Mouse (Mus musculus) layer of hippocampus, postnatal 36 days (tissue): ENCODE data around the gene Gnas. TPM values are rescaled to one million over a fixed set of nuclear protein-coding genes. Genes with fewer than 3 reads are reported as not detected.
A peak's percentile ranks its signal among the peaks of the same experiment; 100 is the strongest.
"Not testable (repeated sequence)": the region's sequence is repeated elsewhere in the genome, so short reads cannot be mapped to it uniquely, and the experiment has no call there.

Source experiments
- DNase-seq, 2 experiments: peaks; one replicate each; pipeline ENCODE4 v3.0.0; 2022
- total RNA-seq, 2 experiments: library from RNA; stranded (reverse); gene quantifications; 2 replicates each; pipeline ENCODE4 v1.2.3; 2021

The Gnas gene
- total RNA-seq, 2 experiments from 2014 or later: 1,740 to 1,859 TPM

DNA sequence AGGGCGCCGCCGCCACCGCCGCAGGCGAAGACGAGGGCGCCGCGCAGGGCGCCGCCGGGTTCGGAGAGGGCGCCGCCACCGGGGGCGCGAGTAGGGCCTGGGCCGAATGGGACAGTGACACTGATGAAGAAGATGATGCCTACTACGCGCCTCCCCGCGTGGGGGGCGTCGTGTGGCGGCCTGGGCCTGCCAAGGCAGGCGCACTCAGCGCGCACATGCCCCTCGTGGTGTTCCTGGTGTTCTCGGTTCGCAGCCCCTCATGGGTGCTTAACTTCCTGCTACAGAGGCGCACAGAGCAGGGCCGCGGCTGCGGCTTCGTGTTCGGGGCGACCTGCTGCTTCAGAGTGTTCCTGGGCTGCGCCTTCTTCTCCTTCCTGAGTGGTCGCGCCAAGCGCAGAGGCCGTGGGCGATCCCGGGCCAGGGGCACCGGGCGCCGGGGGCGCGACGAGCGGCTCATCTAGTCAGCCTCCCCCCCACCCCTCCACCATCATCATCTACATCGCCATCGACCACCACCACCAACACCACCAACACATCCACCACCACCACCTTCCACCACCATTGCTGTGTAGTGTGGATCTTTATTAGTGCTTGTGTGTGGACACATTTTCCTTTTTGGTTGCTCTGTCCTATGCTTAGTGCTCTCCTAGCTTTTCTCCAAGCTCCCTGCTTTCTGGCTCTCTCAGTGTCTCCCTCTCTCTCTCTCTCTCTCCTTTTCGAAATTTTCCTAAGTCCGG is 45.0 kb downstream of the Gnas start:
- peak in 1 of 2 experiments; percentile 39 for DNase-seq

DNA sequence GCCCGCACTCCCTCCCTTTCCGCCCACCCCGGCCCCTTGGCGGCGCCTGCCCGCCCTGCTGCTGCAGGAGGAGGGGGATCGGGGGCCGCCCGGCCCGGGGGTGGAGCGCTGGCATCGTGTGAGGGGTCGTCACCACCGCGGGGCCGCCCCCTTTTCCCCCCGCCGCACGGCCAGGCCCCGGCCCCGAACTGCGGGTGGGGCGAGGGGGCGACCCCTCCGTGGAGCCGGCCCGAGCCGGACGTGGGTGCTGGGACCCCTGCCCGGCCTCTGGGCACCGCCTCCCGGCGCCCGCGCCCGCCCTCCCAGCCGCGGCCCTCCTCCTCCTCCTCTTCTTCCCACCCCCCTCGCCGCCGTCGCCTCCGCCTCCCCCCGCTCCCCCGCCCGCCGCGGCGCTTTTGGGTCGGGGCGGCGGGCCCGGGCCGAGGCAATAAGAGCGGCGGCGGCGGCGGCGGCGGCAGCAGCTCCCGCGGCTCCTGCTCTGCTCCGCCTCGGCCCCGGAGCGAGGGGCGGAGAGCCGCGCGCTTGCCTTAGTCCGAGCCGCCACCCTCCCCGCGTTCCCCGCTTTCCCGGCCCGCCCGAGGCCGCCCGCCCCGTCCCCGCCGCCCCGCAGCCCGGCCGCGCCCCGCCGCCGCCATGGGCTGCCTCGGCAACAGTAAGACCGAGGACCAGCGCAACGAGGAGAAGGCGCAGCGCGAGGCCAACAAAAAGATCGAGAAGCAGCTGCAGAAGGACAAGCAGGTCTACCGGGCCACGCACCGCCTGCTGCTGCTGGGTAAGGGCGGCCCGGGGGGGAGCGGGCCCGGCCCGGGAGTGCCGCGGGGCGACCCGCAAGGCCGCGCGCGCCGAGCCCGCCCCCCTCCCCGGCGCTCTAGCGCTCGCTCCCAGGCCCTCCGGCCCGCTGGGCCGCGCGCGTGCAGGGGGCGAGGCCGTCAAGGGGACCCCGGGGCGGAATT is 45.8 kb downstream of the Gnas start:
- peak; percentile 77 to 82 for DNase-seq

DNA sequence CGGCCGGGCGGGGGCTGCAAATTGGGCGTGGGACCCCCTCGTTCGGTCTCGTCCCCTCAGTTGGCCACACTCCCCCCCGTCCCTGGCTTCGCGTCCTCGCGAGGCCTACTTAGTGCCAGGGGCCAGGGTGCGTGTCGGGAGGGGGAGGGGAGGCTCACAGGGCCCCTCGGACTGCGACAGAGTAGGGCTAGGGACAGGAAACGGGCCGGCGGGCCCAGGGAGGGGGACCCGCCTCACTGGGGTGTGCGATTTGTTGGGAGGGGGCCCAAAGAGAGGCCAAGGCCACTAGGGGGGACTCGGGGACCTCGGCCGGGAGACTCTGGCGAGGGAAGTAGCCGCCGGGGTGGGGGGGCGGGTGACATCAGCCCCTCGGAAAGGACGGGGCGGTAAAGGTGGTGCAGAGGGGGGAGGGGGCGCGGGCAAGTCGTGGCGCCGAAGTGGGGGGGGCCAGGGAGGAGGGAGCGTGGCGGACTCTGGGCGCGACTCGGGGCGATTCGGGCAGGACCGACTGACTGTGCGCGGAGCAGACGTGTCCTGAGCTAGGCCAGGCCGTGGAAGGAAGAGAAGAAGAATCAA is 46.6 kb downstream of the Gnas start:
- peak; percentile 62 to 70 for DNase-seq

DNA sequence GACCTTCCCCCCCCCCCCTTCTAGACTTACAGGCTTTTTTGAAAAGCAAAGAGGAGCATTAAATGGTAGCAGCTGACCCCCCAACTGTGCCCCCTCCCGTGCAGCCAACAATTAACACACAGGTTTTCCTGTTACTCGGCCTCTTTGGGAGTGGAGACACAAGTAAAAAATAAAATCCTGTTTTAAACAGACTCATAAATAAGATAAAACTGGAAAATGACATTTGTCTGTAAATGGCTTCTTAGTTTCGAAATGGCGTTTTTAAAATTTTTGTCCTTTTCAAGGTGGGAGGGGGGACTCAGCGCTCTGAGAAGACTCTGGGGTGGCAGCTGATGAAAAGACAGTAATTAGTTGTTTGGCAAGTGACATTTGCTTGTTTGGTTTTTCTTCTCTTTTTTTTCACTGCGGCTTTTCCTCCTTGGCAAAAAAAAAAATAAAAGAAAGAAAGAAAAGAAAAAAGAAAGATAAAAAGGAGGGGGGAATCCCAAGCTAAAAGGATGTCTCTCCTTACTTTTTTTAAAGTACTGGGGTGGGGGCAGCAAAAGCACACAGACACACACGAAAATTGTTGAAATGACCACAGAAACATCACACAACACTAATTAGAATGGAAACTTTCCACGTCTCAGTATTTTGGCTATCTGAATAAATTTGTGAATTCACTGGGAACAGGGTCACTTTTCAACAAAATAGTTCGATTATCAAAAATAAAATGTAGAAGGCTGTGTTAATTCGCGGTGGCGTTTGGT is 47.3 kb downstream of the Gnas start:
- DNase-seq: no peak

DNA sequence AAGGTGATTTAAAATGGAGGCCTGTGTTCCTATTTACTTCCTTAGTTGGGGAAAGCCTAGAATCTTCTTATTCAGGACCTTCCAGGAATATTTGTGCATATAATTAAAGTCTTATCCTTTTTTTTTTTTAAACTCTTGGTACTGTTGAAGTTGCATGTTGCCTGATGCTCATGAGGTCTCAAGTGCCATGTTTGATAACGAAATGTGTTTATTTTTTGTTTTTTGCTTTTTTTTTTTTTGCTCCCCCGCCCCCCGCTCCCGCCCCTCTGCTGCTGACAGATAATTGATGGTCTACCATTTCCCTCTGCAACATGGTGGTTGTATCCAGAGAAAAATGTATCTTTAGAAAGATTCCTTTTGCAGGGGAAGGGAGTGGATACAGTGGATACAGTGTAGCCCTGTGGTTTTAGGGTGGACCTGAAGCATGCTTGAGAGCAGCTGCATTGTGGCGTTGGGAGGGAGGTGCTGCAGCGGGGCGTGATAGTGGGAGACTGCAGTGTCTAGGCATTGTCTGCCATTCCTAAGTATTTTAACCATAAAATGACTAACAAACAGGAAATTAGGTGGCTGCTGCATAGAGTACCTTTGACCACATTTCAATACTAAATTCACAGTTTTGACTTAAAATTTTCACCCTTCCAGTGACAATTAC is 49.2 kb downstream of the Gnas start:
- no peak for DNase-seq

DNA sequence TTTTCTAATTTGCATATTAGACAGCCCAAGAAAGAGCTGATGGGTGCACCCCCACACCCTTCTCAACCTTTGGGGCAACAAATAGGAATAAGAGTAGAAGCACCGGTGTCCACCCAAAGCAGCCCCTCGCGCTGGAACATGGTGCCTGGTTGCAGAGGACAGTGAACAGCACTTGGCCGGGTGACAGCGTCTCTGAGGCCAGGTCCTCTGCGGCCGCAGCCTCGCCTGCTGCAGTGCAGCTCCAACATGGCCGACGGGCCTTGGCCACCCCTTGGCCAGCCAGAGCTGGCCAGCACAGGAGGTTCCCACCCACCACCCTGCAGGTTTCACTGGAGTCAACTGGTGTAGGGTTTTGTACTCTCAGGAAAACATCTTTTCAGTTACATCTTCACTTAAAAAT is 50.3 kb downstream of the Gnas start:
- no peak for DNase-seq

DNA sequence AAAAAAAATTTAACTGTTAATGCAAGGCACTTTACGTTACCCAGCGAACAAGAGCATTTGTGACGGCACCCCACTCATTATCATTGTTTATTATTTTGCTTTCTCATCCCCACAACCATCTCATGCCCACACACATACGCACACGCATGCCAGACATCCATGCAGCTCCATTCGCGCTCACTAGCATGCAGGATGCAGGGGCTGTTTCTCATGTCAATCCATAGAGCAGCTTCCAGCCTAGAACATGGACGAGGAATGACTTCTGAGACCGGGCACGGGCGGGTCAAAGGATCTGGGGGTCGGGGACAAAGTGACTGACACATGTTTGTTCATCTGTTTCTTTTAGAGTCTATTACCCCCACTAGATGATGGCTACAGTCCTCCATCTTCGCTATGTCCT is 53.2 kb downstream of the Gnas start:
- no peak for DNase-seq

DNA sequence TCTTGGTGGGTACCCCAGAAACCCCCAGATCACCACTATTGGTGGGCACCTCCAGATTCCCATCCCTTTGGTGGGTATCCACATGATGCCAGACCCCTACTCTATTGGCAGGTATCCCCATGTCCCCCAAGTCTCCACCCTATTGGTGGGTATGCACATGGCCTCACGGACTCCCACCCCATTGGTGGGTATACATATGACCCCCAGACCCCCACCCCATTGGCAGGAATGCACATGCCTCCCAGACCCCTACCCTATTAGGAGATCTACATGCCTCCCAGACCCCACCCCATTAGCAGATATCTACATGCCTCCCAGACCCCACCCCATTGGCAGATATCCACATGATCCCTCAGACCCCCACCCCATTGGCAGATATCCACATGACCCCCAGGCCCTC is 55.6 kb downstream of the Gnas start:
- no peak for DNase-seq

DNA sequence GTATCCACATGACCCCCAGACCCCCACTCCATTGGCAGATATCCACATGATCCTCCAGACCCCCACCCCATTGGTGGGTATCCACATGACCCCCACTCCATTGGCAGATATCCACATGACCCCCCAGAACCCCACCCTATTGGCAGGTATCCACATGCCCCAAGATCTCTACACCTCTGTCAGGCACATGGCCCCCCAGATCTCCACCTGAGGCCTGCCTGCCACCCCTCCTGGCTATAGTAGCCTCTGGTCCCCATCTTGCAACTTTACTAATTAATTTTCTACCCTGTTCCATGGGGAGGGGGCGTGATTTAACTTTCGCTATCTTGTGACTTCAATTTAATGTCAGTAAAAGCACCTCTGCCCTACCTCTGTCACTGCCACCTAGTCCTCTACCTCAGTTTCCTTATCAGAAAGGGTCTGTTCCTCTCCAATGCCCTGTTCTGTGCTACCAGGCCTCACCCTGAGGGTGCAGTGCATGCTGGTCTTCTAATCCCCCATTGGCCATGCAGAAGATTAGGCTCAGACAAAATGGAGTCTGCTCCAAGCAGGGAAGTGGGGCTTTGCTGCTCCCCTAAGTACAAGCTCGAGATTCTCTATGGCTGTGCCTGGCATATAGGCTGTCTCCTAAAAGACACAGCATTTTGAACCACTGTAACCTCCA is 56.2 kb downstream of the Gnas start:
- no peak for DNase-seq

DNA sequence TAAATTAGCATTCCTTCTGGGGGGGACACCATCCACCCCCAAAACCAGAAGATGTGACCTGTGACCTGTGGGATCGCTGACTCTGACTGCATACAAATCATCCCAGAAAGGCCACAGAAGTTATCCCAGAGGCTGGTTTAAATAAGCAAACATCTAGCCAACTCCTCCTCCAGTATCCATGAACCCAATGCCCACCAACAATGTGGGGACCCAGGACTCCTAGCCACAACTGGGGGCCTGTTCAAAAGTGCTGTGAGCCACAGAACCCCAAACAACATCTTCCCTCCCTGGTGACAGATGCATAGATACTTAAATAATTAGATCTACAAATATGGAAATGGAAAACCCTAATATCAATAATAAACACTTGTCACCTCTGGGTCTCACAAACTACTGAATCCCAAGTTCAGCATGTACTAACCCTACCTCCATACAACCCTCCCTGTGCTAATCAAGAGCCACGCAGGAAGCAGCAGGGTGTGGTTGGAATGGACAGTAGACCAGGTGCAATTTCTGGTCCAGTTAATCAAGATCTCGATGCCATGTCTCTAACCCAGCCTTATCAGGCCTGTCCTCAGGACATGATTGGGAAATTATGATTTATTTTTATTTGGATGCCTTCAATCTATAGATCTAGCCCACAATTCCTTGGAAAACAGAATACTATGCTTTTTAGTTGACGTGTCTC is 56.9 kb downstream of the Gnas start:
- DNase-seq: no peak

DNA sequence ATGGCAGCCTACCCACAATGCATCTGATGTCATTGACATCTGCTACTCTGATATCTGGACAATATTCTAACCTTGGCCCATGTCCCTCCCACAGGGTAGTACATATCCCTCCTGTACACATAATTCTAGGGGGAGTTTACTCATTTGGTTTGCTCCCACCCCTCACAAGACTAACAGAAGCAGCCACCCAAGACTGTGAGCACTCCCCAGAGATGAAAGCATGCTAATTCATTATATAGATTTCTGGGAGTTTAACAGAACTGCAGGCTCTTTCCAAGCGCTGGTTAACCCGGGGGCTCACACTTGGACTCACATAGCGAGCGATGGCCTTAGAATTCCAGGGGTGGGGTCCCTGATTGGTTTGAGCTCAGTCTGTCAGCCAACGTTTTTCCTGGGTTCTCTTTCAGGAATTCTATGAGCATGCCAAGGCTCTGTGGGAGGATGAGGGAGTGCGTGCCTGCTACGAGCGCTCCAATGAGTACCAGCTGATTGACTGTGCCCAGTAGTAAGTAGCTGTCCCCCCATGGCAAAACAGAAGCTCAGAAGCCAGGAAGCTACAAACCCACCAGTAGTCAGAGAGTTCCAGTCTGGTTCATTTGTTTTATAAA is 58.8 kb downstream of the Gnas start:
- no peak for DNase-seq

DNA sequence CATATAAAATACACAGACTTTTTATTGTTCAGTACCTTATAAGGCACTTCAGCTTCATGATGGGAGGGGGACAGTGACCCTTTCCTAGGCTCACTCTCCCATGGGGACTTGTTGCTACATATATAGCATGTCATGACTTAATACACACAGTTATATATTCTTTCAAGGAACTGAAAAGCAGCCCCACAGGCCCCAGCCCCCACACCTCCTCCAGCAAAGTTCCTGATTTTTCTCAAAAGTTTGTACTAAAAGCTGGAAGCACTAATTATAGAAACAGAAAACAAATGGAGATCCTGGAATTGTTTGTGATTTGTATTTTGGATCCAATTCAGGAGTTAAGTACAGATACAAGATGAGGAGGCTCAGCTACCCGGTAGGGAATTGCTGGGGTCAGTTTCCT is 59.4 kb downstream of the Gnas start:
- DNase-seq: no peak

DNA sequence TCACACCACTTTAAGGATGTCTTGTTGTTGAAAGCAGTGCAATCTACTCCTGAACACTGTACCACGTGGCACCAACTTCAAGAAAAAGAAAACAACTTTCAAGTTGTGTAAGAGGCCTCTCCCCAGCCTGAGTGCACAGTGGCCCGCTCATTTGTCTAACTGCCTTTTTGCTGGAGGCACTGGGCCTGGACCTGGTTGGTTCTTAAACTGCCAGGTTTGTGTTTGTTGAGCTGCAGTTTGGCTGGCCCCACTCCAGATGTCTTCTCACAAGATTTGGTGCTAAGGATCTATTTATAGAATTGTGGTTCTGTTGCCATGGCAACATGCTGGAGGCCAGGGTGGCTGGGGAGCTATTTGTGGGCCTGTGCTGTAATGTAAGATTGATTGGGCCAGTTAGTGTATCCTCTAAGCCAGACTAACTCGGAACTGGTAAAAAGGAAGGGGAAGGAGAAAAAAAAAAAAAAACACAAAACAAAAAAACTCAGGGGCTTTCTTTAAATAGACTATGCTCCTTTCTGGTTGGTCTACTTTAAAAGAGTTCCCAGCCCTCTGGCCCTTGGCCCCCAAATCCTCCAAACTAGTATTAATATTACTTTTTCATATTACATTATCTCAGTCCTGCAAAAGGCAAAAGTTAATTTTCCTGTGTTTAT is 60.0 kb downstream of the Gnas start:
- DNase-seq: peak; percentile 45 to 46

DNA sequence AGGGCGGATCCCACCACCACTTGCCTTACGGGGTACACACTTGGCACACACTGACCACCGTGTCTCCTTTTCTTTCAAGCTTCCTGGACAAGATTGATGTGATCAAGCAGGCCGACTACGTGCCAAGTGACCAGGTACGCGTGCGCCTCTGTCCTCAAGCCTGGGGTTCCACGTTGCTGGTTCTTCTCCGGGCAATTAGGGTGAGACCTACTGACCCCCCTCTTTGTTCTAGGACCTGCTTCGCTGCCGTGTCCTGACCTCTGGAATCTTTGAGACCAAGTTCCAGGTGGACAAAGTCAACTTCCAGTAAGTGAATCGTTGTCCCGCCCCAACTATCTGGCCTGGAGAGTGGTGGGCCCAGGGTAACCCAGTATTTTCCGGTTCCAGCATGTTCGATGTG is 60.9 kb downstream of the Gnas start:
- DNase-seq: no peak

DNA sequence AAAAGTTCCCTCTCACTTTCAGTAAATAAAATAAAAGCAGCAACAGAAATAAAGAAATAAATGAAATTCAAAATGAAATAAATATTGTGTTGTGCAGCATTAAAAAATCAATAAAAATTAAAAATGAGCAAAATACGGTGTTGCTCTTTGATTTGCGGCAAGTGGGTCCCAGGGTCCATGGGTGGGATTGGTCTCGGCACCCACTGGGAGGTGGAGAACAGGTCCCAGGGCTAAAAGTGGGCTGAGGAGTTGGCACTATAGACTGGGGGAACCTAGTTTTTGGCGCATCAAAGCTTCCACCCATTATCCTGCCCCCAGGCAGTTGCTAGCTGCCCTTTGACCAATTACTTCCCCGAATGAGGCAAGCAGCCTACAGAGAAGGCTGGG is 62.5 kb downstream of the Gnas start, which contains the start of gene Gm20721:
Gene Gm20721, minus strand, starts transcription at position 101 of the 387 bp plus-strand sequence.
- no peak for DNase-seq

DNA sequence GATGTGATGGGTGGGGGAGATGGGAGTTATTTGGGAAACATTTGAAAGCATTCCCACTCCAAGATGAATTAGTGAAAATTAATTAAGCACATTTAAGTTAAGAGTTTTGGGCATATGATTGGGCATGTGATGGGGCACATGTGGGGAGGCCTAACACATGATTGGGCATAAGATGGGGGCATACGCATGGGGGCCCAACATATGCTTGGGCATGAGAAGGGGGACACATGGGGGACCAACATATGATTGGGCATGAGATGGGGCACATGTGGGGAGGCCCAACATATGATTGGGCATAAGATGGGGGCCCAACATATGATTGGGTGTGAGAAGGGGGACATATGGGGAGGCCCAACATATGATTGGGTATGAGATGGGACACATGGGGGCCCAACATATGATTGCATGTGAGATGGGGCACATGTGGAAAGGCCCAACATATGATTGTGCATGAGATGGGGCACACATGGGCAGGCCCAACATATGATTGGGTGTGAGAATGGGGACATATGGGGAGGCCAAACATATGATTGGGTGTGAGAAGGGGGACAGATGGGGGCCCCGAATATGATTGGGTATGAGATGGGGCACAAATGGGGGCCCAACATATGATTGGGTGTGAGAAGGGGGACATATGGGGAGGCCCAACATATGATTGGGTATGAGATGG is 63.0 kb downstream of the Gnas start:
- DNase-seq: not testable (repeated sequence)

DNA sequence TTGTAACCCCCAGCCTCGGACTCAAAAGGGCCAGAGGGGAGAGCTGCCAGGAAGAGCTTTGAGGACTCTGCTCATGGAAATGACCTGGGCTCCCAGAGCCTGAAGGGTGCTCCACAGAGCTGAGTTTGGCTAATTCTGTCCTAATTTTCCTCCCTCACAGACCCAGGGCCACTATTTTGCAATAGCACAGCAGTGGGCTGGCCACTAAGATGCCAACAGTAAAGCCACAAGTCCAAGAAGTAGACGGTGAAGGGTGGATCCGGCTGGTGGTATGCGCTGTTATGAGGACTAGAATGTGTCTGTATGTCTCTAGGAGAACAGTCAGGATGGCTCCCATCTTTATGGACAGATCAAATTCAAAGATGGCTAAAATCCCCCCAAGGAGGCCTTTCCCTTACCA is 74.4 kb downstream of the Gnas start:
- no peak for DNase-seq

DNA sequence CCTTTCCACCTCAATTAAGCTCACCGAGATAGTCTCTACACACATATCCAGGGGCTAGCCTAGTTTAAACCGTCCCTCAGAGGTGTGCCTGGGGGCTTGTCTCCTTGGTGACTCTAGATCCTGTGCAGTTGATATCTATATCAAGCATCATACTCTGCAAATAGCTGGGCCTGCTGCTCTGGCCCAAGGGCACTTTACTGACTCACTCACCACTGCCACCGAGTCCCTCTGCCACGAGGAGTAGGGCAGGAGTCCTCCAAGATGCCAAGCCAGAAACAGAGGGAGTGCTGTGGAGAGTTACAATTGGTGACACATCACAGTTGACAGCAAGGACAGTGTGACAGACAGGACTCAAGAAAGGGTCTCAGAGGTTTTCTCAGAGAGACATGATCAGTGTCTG is 75.5 kb downstream of the Gnas start:
- no peak for DNase-seq

DNA sequence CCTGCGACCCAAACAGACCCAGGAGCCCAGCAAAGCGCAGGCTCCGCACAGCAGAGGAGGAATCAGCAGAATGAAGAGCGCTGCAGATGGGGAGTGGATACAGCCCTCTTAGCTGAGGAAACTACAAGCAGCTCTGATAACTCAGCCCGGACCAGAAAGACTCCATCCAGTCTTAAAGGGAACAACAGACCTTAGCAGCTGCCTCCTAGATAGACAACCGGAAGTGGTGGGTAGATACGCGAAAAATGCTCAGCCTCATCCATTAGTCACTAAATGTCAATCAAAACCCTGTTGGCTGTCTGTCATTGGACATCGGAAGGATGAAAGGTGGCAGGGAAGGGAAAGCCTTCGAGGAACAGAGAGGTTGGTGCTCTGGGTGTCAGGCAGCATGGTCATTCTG is 82.5 kb downstream of the Gnas start:
- DNase-seq: no peak
